Mouse (Mus musculus): ENCODE results near the gene Filip1l.

Filip1l gene

GRCm38 (mm10) chr16:57528457-57528856 is 175.6 kb downstream of the Filip1l start:
- DNase-seq (ENCODE audit: low spot score in 2 of 2) = no peak

GRCm38 (mm10) chr16:57530547-57530946 is 177.7 kb downstream of the Filip1l start:
- no peak for DNase-seq (ENCODE audit: low spot score in 2 of 2)

GRCm38 (mm10) chr16:57532081-57532493 is 179.2 kb downstream of the Filip1l start:
- no peak for DNase-seq (ENCODE audit: low spot score in 2 of 2)

GRCm38 (mm10) chr16:57534365-57534764 is 181.5 kb downstream of the Filip1l start:
- no peak for DNase-seq (ENCODE audit: low spot score in 2 of 2)

- no peak for DNase-seq (ENCODE audit: low spot score in 2 of 2)
Observed at GRCm38 (mm10) chr16:57534811-57535210, 181.9 kb downstream of the Filip1l start.

GRCm38 (mm10) chr16:57536511-57536910 is 183.6 kb downstream of the Filip1l start:
- no peak for DNase-seq (ENCODE audit: low spot score in 2 of 2)

GRCm38 (mm10) chr16:57543243-57543642 is 190.3 kb downstream of the Filip1l start:
- DNase-seq (ENCODE audit: low spot score in 2 of 2) = no peak

- DNase-seq (ENCODE audit: low spot score in 2 of 2) = no peak
Observed at GRCm38 (mm10) chr16:57544441-57544840, 191.5 kb downstream of the Filip1l start.

GRCm38 (mm10) chr16:57546355-57546754 is 193.5 kb downstream of the Filip1l start:
- no peak for DNase-seq (ENCODE audit: low spot score in 2 of 2)

- no peak for DNase-seq (ENCODE audit: low spot score in 2 of 2)
Observed at GRCm38 (mm10) chr16:57548608-57549007, 195.7 kb downstream of the Filip1l start.

GRCm38 (mm10) chr16:57549061-57550037 is 196.5 kb downstream of the Filip1l start:
- DNase-seq (ENCODE audit: low spot score in 2 of 2) = peak; percentile 50 to 62

- no peak for DNase-seq (ENCODE audit: low spot score in 2 of 2)
Observed at GRCm38 (mm10) chr16:57550088-57550487, 197.2 kb downstream of the Filip1l start.

- DNase-seq (ENCODE audit: low spot score in 2 of 2) = no peak
Observed at GRCm38 (mm10) chr16:57550817-57551216, 197.9 kb downstream of the Filip1l start.

GRCm38 (mm10) chr16:57551617-57552016 is 198.7 kb downstream of the Filip1l start:
- no peak for DNase-seq (ENCODE audit: low spot score in 2 of 2)

- no peak for DNase-seq (ENCODE audit: low spot score in 2 of 2)
Observed at GRCm38 (mm10) chr16:57552709-57553108, 199.8 kb downstream of the Filip1l start.

- DNase-seq (ENCODE audit: low spot score in 2 of 2) = no peak
Observed at GRCm38 (mm10) chr16:57553235-57553634, 200.3 kb downstream of the Filip1l start.

GRCm38 (mm10) chr16:57554886-57555400 is 202.1 kb downstream of the Filip1l start:
- no peak for DNase-seq (ENCODE audit: low spot score in 2 of 2)

- no peak for DNase-seq (ENCODE audit: low spot score in 2 of 2)
Observed at GRCm38 (mm10) chr16:57555667-57556066, 202.8 kb downstream of the Filip1l start.

- DNase-seq (ENCODE audit: low spot score in 2 of 2) = no peak
Observed at GRCm38 (mm10) chr16:57556244-57556643, 203.4 kb downstream of the Filip1l start.

GRCm38 (mm10) chr16:57558258-57558657 is 205.4 kb downstream of the Filip1l start:
- DNase-seq (ENCODE audit: low spot score in 2 of 2) = no peak

- DNase-seq (ENCODE audit: low spot score in 2 of 2) = no peak
Observed at GRCm38 (mm10) chr16:57560185-57560584, 207.3 kb downstream of the Filip1l start.

GRCm38 (mm10) chr16:57563453-57563852 is 210.6 kb downstream of the Filip1l start:
- DNase-seq (ENCODE audit: low spot score in 2 of 2) = no peak

- no peak for DNase-seq (ENCODE audit: low spot score in 2 of 2)
Observed at GRCm38 (mm10) chr16:57564807-57565206, 211.9 kb downstream of the Filip1l start.
